Mouse (Mus musculus): Measurements from ENCODE around the gene Dnajb6. TPM values are rescaled to one million over a fixed set of nuclear protein-coding genes. Genes with fewer than 3 reads are reported as not detected.
A peak's percentile ranks its signal among the peaks of the same experiment; 100 is the strongest.
"Not testable (repeated sequence)": the region's sequence is repeated elsewhere in the genome, so short reads cannot be mapped to it uniquely, and the experiment has no call there.

Gene Dnajb6
- total RNA-seq, 2 experiments from 2014 or later: 74.6 to 76.6 TPM

DNA sequence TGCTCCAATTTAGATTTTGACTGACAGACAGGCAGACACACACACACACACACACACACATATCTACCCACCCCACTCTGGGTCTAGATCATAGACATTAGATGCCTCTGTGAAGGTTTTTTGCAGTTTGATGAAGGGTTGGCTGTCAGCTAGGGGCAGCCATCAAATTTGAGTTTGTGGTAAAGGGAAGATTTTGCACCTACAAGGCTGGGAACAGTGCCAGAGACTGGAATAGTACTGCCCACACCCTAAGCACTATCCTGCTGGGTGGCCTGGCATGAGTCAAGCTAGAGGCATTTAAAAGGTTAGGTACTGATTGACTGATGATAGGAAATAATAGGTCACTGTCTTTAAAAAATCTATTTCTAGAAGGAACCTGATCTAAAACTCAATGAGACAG, 15.8 kb downstream of the Dnajb6 start:
- intact Hi-C loops (cut with DNase I): no loop called here
- no peak for DNase-seq

GRCm38 (mm10) chr5:29752894-29753293, 17.4 kb downstream of the Dnajb6 start:
- intact Hi-C loops (cut with DNase I): no loop called here
- no peak for DNase-seq

DNA sequence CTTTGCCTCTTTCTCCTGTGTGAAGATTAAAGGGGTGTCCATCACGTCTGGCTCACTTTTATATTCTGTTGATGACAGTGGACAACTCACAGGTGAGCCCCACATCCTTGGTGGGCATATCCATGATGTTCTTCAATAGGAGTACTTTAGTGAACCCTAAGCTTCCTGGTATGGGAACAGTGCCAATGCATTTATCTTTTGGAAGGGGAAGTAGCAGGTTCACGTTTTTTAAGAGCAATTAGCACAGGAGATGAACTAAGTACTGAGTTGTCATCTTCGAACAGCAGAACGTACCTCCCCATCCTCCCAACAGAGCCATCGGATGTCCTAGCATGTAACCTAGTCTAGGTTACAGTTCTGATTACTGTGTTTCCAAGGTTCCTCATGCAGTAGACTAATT, 23.8 kb downstream of the Dnajb6 start:
- DNase-seq: no peak
- intact Hi-C loops (cut with DNase I): no loop called here

GRCm38 (mm10) chr5:29770935-29771334, 35.4 kb downstream of the Dnajb6 start:
- no peak for DNase-seq
- intact Hi-C loops (cut with DNase I): no loop called here

DNA sequence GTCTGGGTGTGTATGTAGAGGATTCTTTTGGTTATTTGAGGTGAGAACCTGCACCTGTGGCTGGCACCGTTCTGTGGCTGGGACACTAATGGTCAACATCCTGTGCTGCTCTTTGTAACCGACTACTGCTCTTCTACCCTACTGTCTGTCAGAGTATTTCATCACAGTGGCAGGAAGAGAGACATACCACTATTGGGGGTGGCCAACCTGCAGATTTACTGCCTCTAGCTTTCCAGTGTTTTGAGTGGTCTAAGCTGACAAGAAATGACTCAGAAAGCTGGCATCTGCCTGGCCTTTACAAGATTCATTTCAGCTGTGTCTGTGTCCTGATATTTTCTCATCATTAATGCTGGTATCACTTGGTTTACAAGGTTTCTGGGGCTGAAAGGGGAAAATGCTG, 36.5 kb downstream of the Dnajb6 start:
- intact Hi-C loops (cut with DNase I): no loop called here
- DNase-seq: no peak

GRCm38 (mm10) chr5:29772651-29773330, 37.3 kb downstream of the Dnajb6 start:
- DNase-seq: no peak
- intact Hi-C loops (cut with DNase I): no loop called here

DNA sequence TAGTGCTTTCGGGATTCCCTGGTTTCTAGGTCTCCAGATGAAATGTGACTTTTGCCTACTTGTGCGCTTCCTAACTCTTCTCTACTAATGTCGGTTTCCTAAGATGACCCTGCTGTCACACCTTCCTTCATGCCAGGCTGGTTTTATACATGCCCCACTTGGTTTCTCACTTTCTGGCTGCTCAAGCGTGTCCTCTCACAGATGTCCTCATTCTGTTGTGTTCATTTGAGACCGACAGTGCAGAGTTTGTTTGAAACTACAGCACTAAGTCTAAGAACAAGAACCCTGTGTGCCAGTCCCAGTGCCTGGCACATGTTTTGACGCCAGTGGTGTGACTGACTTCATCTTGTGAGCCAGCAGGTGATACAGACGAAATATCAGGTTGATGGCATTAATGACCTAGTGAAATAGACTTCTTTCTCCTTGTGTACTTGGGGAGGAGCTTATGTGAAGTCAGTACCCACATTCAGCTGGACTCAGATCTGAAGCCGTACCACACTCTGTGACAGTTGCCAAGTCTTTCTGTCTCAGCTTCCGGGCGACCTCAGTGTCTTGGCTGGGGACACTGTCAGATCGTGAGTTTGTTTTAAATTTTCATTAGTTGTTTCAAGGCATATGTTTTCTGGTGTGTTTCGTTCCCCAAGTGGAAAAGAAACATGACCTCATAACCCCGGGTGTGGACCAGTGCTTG, 38.1 kb downstream of the Dnajb6 start:
- DNase-seq: no peak
- intact Hi-C loops (cut with DNase I): no loop called here

DNA sequence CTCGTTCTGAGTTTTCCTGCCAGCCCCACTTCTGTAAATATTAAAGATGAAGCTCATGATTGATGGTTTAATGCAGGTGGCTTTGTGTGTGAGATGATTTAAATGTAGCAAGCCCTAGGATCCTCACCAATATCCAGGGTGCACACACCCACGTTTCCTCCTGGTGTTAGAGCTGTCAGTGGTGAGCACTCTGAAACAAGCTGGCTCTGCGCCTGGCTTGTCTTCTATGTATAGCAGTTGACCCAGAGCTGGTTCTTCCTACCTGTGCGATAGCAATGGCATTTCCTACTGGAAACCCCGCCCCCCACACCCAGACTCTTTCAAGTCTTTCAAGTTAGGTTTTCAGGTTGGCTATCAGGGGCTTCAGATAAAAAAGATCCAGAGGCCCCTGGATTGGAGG, 39.9 kb downstream of the Dnajb6 start:
- peak in 1 of 2 experiments; percentile 22 for DNase-seq
- intact Hi-C loops (cut with DNase I): no loop called here

- intact Hi-C loops (cut with DNase I): no loop called here
- DNase-seq: no peak
Measured at GRCm38 (mm10) chr5:29778029-29778428, 42.5 kb downstream of the Dnajb6 start.

DNA sequence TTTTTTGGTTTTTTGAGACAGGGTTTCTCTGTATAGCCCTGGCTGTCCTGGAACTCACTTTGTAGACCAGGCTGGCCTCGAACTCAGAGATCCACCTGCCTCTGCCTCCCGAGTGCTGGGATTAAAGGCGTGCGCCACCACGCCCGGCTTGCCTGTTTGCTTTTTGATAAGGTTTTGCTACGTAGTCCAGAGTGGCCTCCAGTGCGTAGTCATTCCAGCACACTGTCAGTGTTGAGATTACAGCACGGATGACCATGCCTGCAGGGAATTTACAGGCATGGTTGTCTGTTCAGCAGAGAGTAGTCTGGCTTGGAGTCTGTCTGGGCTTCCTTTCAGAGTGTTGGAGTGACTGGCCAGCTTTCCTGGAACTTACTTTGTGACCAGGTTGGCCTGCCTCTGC, 44.2 kb downstream of the Dnajb6 start:
- intact Hi-C loops (cut with DNase I): not testable (repeated sequence)

GRCm38 (mm10) chr5:29782261-29782660, 46.8 kb downstream of the Dnajb6 start:
- intact Hi-C loops (cut with DNase I): no loop called here
- no peak for DNase-seq

More for the DNA sequence above, 44.2 kb downstream of the Dnajb6 start:
- DNase-seq: not testable (repeated sequence)

DNA sequence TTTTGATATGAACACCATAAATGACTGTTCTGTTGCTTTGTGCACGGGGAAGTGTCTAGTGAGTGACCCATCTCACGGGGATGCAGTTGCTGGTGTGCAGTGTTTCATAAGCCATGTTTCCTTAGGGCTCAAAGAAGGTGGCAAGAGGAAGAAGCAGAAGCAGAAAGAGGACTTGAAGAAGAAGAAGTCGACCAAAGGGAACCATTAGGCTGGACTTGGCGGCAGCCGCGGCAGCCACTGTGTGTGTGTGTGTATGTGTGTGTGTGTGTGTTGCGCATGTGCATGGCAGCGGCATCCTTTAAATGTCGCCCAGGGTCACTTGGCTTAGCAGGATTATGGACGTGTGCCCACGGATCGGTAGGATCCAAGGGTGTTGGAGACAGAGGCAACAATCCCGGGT, 49.4 kb downstream of the Dnajb6 start:
- intact Hi-C loops (cut with DNase I); DNase-seq: not testable (repeated sequence)

DNA sequence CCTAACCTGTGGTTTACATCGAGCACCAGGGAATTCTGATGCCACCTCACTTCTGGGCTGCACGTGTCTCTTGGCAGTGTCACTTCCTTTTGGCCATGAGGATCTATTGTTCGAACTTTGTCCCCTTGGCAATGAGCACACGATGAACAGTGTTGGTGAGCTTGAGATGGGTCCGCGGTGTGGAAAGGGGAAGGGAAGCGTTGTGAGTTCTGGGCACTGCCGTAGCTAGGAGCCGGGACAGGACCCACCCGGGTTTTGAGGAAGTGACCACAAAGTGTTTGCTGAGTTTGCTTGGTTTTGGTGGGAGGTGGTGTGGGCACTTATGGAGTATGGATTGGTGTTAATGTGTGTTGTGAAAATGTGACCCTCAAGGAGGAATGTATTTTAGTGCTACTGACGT, 50.5 kb downstream of the Dnajb6 start:
- intact Hi-C loops (cut with DNase I); DNase-seq: not testable (repeated sequence)

- intact Hi-C loops (cut with DNase I); DNase-seq: not testable (repeated sequence)
Measured at GRCm38 (mm10) chr5:29794933-29795332, 59.4 kb downstream of the Dnajb6 start.

GRCm38 (mm10) chr5:29808940-29809339, 73.5 kb downstream of the Dnajb6 start:
- intact Hi-C loops (cut with DNase I): no loop called here
- DNase-seq: no peak

- DNase-seq; intact Hi-C loops (cut with DNase I): not testable (repeated sequence)
Measured at GRCm38 (mm10) chr5:29811377-29811921, 76.0 kb downstream of the Dnajb6 start.

- intact Hi-C loops (cut with DNase I): no loop called here
- no peak for DNase-seq
Measured at GRCm38 (mm10) chr5:29816523-29817242, 81.2 kb downstream of the Dnajb6 start.

DNA sequence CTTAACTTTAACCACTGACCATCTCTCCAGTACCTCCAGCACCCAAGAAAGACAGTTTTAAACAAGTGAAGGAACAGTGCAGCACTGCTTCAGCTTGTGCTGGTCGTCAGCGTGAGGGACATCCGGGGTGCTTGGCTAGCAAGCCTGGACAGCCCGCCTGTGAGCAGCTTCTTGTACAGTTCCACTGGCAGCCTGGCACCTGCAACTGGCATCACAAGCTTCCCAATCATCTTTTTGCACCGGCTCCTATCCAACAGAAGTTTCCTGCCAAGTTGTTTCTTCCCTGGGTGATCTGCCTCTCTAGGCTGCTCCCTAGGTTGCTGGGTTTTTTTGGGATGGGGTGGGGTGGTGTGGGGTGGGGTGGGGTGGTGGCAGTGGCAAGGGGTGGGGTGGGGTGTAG, 81.9 kb downstream of the Dnajb6 start:
- DNase-seq: peak; percentile 35 to 39
- intact Hi-C loops (cut with DNase I): no loop called here

DNA sequence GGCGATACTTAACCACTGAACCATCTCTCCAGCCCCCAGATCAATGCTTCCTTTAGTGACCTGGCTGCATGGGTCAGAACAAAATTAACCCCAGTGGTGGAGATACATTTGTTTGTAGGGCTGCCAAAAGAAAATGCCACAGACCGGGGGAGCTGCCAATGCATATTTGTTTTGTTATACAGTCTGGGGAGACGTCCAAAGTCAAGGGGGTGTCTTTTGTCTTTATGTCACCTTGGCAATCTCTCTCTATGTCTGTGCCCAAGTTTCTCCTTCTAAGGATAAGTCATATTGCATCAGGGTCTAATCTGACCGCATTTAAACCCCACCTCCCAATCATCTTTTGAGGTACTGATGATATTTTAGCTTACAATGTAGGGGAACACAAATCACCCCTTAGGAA, 82.8 kb downstream of the Dnajb6 start:
- intact Hi-C loops (cut with DNase I): loop anchor here (2.0 kb wide), 1 partner anchor 73 kb away; no protein-coding TSS in a partner anchor

DNA sequence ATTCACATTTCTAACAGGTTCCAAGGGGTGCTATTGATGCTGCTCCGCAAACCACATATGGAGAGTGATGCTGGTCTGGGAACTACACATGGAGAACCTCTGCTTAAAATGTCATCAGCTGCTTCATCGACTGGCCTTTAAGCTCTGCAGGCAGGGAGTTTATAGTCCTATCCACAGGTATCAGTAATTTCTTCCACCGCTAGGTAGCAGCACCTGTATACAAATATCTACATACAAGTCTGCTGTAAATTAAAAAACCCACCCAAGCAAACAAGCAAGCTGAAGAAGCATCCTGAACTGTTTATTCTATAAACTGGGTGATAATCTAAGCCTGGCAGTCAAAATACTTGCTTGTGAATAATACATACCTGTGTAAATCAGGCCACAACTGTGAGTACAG, 89.3 kb downstream of the Dnajb6 start:
- peak; percentile 36 to 44 for DNase-seq
- intact Hi-C loops (cut with DNase I): loop anchor here (1.0 to 5.0 kb wide), 4 partner anchors 68 to 288 kb away; partner anchors contain the start of gene Tyms

More for the DNA sequence above, 82.8 kb downstream of the Dnajb6 start:
- no peak for DNase-seq

DNA sequence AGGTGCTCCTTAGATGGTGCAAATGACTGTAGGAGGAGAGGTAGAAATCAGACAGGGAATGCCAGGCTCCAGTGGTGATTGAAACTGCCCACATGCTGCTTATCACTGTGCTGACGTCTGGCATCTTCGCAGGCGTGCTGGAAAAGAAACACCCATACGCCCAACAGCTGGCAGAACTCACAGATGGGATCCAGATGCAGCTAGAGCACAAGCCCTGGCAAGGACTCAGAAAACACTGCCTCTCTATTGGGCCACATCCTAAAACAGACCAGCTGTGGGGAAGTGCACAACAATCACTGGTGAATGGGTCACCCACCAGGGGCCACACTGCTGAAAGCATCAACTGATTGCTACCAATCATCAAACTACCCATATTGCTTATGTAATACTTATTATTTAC, 91.3 kb downstream of the Dnajb6 start:
- intact Hi-C loops (cut with DNase I): loop anchor here (5.0 kb wide), 2 partner anchors 66 to 246 kb away; partner anchors contain the start of gene Tyms
- peak; percentile 55 to 62 for DNase-seq
